Mouse (Mus musculus): Measurements from ENCODE around the gene Selp. TPM values are rescaled to one million over a fixed set of nuclear protein-coding genes. Genes with fewer than 3 reads are reported as not detected.
A peak's percentile ranks its signal among the peaks of the same experiment; 100 is the strongest.

Gene Selp
- polyA plus RNA-seq, 1 experiment, result 1.1 TPM

DNA sequence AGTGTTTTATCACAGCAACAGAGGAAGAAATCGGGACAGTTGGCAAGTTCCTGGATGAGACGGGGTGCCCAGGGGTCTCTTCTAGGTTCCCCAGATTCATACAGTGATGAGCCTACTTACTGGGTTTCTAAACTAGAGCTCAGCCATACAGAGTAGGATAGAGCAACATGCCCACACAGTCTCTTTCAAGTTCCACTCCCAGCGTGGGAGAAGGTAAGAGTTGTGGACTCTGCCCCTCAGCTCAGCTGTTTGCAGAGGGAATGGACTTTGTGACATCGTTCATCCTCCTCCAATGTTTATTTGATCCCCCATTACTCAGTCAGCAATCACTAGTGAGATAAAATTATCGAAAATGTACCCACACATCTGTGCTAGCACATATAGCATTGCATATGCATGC, 47.7 kb downstream of the Selp start:
- no peak for DNase-seq (ENCODE audit: low read depth, low spot score)
- WGBS, result 46% methylated on average over 5 of the region's 5 CpGs

DNA sequence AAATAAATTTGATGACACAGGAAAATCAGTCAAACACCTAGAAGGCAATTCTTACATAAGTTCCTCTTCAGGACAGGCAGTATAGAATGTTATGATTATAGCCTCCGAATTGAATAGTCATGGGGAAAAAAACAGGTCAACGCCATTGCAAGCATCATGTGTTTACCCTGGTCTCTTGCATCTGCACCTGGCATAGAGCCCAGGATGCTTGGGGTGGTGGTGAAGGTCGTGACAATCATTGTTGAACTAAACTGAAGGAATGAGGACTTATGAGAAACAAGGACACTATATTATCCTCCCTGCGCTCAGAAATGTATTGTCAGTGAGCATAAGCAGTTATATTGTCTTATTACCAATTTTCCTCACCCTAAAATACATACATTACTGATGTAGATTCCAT, 53.8 kb downstream of the Selp start:
- DNase-seq (ENCODE audit: low read depth, low spot score), result no peak
- WGBS, result 45% methylated on average over 4 of the region's 4 CpGs

DNA sequence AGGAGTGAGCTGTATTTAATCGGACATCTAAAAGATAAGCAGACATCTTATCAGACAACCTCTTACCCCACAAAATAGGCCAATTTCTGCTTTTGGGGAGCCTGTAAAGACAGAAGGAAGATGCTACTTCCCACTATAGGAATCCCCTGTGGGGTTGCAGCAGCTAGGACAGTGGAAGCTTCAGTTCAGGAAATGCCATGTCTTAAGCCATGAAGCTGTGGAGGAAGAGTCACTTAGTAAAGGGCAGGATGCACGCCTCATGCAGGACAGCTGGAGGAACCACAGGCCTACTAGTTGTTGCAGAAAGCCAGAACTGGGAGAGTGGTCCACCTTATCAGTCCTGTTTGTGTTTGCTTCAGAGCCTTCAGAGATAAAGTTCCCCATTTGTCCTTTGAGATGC, 55.4 kb downstream of the Selp start:
- DNase-seq (ENCODE audit: low read depth, low spot score), result no peak
- 82% methylated on average over 2 of the region's 2 CpGs for WGBS

DNA sequence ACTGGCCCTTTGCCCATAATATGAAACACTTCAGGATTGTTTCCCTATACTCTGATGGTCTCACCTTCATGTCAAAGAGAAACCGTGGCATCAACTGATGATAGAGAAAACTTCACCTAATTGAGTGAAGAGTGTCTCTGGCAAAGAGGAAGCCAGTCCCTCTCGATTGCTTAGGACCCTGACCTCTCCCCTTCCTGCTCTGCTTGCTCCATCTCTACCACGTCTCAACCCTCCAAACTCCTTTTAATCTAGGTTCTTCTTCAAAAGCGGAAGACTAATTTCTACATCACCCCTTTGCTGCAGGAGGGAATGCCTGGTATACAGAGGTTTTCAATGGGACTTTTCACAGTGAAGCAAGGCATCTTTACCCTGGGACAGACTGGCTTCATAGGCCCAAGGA, 58.1 kb downstream of the Selp start:
- WGBS, result 78% methylated on average over 4 of the region's 4 CpGs

DNA sequence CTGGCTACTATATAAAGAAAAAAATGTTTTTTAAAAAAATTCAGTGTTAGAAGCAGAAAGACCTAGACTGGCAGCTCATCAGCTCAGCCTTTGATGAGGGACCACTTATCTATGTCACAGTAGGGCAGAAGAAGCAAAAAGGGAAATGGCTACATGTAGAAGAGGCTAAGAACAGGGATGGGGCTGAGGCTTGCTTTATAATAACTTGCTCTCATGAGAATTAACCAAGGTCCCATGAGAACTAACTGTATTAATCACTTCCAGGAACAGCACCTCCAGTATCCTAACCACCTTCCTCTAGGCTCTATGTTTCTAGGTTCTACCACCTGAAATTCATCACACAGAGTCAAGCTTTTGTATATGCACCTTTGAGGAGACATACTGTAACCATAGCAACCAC, 61.8 kb downstream of the Selp start:
- DNase-seq (ENCODE audit: low read depth, low spot score), result no peak

More for the DNA sequence above, 58.1 kb downstream of the Selp start:
- DNase-seq (ENCODE audit: low read depth, low spot score), result no peak

DNA sequence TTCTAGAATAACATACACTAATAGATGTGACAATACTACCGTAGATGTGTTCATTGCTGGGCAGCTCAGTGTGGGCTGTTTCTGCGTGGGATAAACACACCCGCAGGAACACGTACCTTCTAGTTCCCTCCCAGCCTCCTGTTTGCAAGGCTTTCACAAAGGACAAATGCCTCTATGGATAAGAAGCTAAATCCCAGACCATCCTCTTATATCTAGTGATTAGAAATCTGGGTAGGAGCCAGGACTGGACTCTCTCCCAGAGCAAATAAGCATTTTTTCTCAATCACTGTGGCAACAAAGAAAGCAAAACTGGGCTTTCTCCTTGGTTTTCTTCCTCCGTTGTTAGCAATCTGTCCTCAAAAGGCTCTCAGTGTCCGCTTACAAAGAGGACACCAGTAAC, 63.4 kb downstream of the Selp start:
- 69% methylated on average over 6 of the region's 6 CpGs for WGBS
- DNase-seq (ENCODE audit: low read depth, low spot score), result no peak

DNA sequence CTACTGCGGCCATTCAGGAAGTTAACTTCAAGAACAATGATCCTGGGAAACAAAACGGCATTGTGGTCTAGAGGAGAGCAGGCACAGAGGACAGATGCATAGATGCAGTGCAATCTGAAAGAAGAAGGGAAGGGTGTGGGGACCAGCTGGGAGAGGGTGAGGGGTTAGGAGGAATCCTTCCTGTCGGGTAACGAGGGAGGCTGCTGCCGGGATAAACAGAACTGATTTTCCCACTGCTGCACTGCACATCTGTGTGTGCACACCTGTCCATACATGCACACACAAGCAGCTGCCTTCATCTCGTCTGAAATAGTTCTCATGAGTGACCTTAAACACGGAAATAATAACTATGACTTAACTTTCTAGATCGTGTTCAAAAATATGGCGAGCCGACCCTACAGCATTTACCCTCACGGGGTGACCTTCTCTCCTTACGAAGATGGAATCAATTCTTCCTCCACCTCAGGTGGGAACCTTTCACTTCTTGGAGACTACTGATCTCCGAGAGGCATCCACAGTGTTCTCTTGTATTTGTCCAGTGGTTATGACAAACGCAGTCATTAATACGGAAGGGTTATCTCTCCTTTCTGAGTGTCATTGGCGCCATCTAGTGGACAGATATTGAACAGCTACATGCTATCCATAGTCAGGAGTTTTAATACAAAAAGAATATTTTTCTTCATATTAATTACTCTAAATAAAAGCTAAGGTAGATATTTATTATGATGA, 69.2 kb downstream of the Selp start:
- 42% methylated on average over 16 of the region's 16 CpGs for WGBS
- DNase-seq (ENCODE audit: low read depth, low spot score), result peak; percentile 46

DNA sequence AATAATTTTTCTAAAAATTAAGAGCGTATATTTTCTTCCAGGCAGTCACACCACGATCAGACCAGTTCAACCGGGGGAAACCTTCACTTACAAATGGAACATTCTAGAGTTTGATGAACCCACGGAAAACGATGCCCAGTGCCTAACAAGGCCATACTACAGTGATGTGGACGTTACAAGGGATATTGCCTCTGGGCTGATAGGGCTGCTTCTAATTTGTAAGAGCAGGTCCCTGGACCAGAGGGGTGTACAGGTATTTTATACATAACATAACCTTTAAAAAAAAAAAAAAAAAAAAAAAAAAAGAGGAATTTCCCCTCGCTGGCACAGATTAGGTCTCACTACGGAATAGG, 69.8 kb downstream of the Selp start:
- DNase-seq (ENCODE audit: low read depth, low spot score), result no peak
- 31% methylated on average over 8 of the region's 8 CpGs for whole genome bisulfite sequencing

DNA sequence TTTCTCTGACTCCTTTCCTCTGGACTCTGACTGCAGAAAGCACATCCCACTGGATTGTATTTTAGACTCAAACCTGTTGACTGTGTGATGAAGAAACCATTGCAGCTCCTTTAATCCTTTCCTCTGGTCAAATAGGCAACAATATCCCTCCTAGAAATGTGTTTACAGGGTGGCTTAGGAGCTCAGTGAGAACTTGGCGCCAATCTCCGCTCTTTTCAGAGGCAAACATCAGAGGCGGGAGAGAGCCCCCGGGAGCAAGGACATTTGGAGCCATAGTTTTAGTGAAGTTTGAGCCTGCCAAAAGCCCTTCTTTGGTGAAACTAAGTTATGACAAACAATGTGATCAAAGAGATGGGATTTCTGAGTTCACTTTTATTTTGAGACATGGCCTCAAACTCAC, 70.3 kb downstream of the Selp start:
- DNase-seq (ENCODE audit: low read depth, low spot score), result no peak
- 54% methylated on average over 4 of the region's 4 CpGs for WGBS

DNA sequence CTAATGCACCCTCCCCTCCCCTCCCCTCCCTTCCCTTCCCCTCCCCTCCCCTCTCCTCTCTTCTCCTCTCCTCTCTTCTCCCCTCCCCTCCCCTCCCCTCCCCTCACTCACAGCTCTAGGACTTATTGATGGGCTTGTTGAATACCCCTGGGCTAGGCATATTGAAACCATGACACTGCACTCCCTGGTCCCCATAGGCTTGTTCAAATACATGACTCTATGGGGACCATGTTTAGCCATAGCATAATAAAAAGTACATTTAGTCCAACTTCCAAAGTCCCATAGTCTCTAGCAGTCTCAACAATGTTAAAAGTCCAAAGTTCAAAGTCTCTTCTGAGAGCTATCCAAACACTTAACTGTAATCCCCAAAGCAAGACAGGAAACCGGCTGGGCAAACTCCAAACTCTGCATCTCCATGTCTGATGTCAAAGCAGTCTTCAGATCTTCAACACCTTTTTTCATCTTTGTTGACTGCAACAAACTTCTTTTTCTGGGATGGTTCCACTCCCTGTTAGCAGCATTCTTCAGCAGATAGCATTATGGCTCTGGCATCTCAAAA, 72.0 kb downstream of the Selp start:
- WGBS, result 38% methylated on average over 1 of the region's 1 CpGs
- DNase-seq (ENCODE audit: low read depth, low spot score), result no peak

DNA sequence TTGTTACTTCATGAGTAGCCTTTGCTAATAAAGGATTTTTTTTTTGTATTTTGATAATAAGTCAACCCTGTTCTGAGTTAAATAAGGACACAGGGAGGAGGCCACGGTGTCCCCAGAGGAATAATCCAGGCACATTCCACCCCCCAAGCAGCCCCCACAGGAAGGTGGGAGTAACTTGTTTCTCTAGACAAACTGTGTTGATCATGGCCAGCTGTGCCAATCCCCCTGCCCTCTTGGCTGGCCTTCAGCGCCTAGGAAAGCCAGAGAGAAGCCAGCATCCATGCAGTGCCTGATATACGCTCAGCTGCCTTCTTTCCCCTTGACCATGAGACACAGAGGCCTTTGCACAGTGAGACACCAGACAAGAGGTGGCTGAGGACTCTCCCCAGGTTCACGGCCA, 84.5 kb downstream of the Selp start:
- no peak for DNase-seq (ENCODE audit: low read depth, low spot score)
- 93% methylated on average over 4 of the region's 4 CpGs for WGBS

Other genes with a start within 250 kb of the Selp start
- 6.4 and 10.5 TPM in 2 replicates for gene Scyl3, start 186.2 kb upstream of the Selp start, polyA plus RNA-seq (2012; rRNA removed)
- 1.9 and 2.4 TPM in 2 replicates for gene BC055324, start 120.5 kb upstream of the Selp start, polyA plus RNA-seq (2012; rRNA removed)
- gene Mettl18, start 120.4 kb upstream of the Selp start, polyA plus RNA-seq (2012; rRNA removed), result 0.59 and 0.66 TPM in 2 replicates
- 0.08 TPM in 1 of 2 replicates, not detected in the other for gene Sele, start 67.0 kb upstream of the Selp start, polyA plus RNA-seq (2012; rRNA removed)
- gene Sell, start 53.3 kb upstream of the Selp start, polyA plus RNA-seq (2012; rRNA removed), result 3.0 and 3.4 TPM in 2 replicates
- gene F5, start 36.6 kb downstream of the Selp start, polyA plus RNA-seq (2012; rRNA removed), result 0.06 and 0.25 TPM in 2 replicates
- 6.0 and 7.2 TPM in 2 replicates for gene Slc19a2, start 133.8 kb downstream of the Selp start, polyA plus RNA-seq (2012; rRNA removed)
- gene Ccdc181, start 160.3 kb downstream of the Selp start, polyA plus RNA-seq (2012; rRNA removed), result 1.4 and 1.8 TPM in 2 replicates
- 5.9 and 6.0 TPM in 2 replicates for gene Nme7, start 188.9 kb downstream of the Selp start, polyA plus RNA-seq (2012; rRNA removed)
- gene Blzf1, start 192.2 kb downstream of the Selp start, polyA plus RNA-seq (2012; rRNA removed), result 3.8 and 4.9 TPM in 2 replicates

All from large intestine, adult 2 months (tissue).